Mouse (Mus musculus) kidney, embryonic 14.5 days (tissue): ENCODE measurements at regions not wholly inside any gene's neighbourhood (a gene's known extent, or its start where the extent isn't known, plus 50 kb on each side); places are given as distances from the start of the nearest gene placed in this dataset.

Source experiments
- ATAC-seq: fragments of 200-750 bp; cut with Nextera tagmentation; 2 replicates; pipeline ENCODE4 v1.8.0; 2017; ENCODE audit warnings: moderate number of reproducible peaks, mild to moderate bottlenecking, moderate TSS enrichment, moderate library complexity; ENCODE audit not compliant: low FRiP score, low TSS enrichment
- H3K27ac ChIP-seq: fragments of 300-500 bp; sonication (generic); 2 replicates; pipeline ENCODE4 v1.5.1; 2014; ENCODE audit warnings: low read depth, mild to moderate bottlenecking, low read length, moderate library complexity, mixed read lengths
- H3K27me3 ChIP-seq: fragments of 300-500 bp; sonication (generic); 2 replicates; pipeline ENCODE4 v1.6.1; 2014; ENCODE audit warnings: mild to moderate bottlenecking, low read length; ENCODE audit not compliant: control insufficient read depth, insufficient read depth
- H3K36me3 ChIP-seq: fragments of 300-500 bp; sonication (generic); 2 replicates; pipeline ENCODE4 v1.6.1; 2014; ENCODE audit warnings: low read length, mixed read lengths; ENCODE audit not compliant: control insufficient read depth, insufficient read depth
- H3K4me1 ChIP-seq: fragments of 300-500 bp; sonication (generic); 2 replicates; pipeline ENCODE4 v1.6.1; 2014; ENCODE audit warnings: low read length, mixed read lengths; ENCODE audit not compliant: control insufficient read depth, insufficient read depth
- H3K4me2 ChIP-seq: fragments of 300-500 bp; sonication (generic); replicated peaks from 2 replicates; pipeline ENCODE4 v1.6.1; 2014; ENCODE audit warnings: low read depth, mild to moderate bottlenecking, low read length
- H3K4me3 ChIP-seq: fragments of 300-500 bp; sonication (generic); 2 replicates; pipeline ENCODE4 v1.5.1; 2014; ENCODE audit warnings: mild to moderate bottlenecking, low read length
- H3K9ac ChIP-seq: fragments of 300-500 bp; sonication (generic); 2 replicates; pipeline ENCODE4 v1.6.1; 2014; ENCODE audit warnings: low read depth, mild to moderate bottlenecking, low read length, moderate library complexity
- H3K9me3 ChIP-seq: fragments of 300-500 bp; sonication (generic); 2 replicates; pipeline ENCODE4 v1.6.1; 2016; ENCODE audit warnings: low read length; ENCODE audit not compliant: control insufficient read depth
- WGBS: fragments of 180-500 bp; shearing (Covaris S2); extraction: QIAGEN DNeasy Blood & Tissue Kit; methylation state at CpG from one replicate; pipeline ENCODE4 v1.1.7; 2014; 5-methylcytosine and 5-hydroxymethylcytosine counted together

DNA sequence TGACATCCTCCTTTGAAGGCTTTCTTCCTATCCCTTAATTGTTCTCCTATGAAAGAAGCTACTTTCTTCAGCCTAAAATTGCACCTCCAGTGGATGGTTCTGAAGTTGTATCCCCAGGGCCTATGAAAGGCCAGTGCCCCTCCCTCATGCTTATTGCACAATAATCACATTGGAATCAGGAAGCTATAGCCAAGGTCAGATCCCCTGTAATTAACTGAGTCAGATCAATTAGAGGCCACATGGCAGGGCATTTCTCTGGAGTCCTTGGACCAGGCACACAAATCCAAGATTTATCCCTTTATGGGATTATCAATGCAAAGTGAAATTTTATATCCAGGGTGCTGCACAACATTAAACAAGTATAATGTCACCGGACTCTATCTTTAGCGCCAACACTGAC lies 98.8 kb upstream of the Plppr4 start:
- H3K4me1 ChIP-seq: no peaks in the 10 kb centered on the region
- H3K27ac ChIP-seq: no peak overlapping the region
- no peaks in the 10 kb centered on the region for H3K36me3 ChIP-seq
- 92% methylated on average over 2 of the region's 2 CpGs for WGBS
- no peaks in the 10 kb centered on the region for H3K9me3 ChIP-seq
- H3K4me2 ChIP-seq: no peak overlapping the region
- H3K9ac ChIP-seq: no peak overlapping the region
- no peaks in the 10 kb centered on the region for H3K27me3 ChIP-seq
- no peak for ATAC-seq
- H3K4me3 ChIP-seq: no peak overlapping the region

DNA sequence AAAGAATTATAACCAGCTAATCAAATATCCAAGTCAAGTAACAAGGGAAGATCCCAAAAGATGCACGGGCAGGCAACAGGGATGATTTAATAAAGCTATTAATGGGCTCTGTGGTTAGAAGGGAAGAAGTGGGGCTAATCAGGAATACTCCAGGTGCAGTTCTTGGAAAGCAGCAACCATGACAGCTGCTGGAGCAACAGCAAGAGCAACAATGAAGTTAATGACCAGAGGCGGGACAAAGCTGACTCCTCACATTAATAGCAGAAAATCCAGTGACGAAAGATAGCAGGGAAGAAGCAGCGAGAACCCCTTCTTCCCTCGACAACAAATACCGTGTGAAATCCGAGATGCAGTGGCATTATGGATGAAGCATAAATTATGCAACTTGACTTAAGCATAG lies 89.9 kb upstream of the Plppr4 start:
- Histone ChIP-seq H3K4me3 (no peak overlapping the region), H3K27ac (no peak overlapping the region), H3K9ac (no peak overlapping the region), H3K4me1 (no peaks in the 10 kb centered on the region), H3K36me3 (no peaks in the 10 kb centered on the region), H3K4me2 (no peak overlapping the region), H3K9me3 (no peaks in the 10 kb centered on the region), H3K27me3 (no peaks in the 10 kb centered on the region)
- 81% methylated on average over 7 of the region's 7 CpGs for WGBS
- ATAC-seq: no peak

DNA sequence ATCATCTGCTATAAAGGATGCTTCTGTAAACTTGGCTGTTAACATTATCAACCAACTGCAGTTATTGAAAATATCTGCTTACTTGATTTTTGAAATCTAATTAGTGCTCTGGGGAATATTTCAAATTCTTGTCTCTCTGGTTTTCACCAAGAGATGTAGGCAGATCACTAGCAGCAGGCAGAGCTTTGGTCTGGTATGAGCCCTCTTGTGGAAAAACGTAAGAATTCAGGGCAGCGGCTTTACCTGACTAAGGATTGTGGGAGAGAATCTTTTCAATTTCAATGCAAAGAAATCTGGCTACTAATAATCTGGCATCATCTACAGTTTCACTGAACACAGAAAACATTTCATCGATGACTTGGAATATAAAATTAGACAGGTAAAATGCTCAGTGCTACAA lies 81.2 kb upstream of the Plppr4 start:
- Histone ChIP-seq H3K4me1 (no peaks in the 10 kb centered on the region), H3K9ac (no peak overlapping the region), H3K4me3 (no peak overlapping the region), H3K9me3 (no peaks in the 10 kb centered on the region), H3K36me3 (no peaks in the 10 kb centered on the region), H3K4me2 (no peak overlapping the region), H3K27ac (no peak overlapping the region), H3K27me3 (no peaks in the 10 kb centered on the region)
- WGBS: 74% methylated on average over 3 of the region's 3 CpGs
- ATAC-seq: no peak

DNA sequence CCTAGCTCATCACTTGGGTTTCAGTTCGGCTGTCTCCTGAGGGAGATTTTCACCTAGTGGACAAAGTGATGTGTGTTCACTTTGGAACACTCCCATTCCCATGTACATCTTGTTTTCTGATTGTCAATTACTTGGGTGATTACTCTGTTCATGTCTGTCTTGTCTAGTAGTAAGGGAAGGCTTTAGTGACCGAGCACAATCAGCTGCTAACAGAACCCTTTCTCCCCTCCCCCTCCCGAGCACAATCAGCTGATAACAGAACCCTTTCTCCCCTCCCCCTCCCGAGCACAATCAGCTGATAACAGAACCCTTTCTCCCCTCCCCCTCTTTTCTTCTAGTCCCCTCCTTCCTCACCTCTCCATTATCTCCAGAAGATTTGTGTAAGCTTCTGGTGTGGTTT lies 79.6 kb upstream of the Plppr4 start:
- H3K9ac ChIP-seq: no peak overlapping the region
- H3K9me3 ChIP-seq: no peaks in the 10 kb centered on the region
- H3K27me3 ChIP-seq: no peaks in the 10 kb centered on the region
- WGBS: 57% methylated on average over 4 of the region's 4 CpGs
- H3K4me1 ChIP-seq: no peaks in the 10 kb centered on the region
- no peak overlapping the region for H3K4me3 ChIP-seq
- no peak overlapping the region for H3K27ac ChIP-seq
- no peak overlapping the region for H3K4me2 ChIP-seq
- no peaks in the 10 kb centered on the region for H3K36me3 ChIP-seq
- no peak for ATAC-seq

DNA sequence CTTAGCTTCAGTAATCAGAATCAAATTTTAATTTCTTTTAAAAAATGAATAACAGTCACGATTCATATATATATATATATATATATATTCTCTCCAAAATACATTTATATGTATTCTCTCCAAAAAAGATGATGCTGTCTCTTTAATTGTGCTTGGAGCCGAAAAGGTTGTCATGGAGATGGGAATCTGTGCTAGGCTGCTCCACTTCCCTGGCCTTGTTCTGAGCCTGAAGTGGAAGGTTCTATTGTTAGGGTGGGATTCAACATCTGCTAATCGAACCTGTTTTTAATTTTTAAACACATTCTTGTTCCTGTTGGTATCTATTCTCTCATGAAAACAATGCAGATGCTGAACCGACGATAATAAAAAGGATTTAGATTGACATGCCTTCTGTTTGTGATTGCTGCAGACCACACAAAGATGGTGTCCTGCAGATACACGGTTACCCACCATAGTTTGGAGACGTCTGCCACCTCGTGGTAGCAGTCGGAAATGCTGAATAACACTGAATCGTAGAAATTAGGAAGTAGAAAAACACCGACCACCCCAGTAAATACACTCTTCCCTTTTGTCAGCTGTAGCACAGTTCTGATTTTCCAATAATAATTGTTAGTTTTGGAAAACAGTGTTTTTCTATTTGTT lies 77.9 kb upstream of the Plppr4 start:
- Histone ChIP-seq H3K4me3 (no peak overlapping the region), H3K27me3 (no peaks in the 10 kb centered on the region), H3K9ac (no peak overlapping the region), H3K36me3 (no peaks in the 10 kb centered on the region), H3K9me3 (no peaks in the 10 kb centered on the region), H3K4me1 (no peaks in the 10 kb centered on the region), H3K27ac (no peak overlapping the region), H3K4me2 (no peak overlapping the region)
- ATAC-seq: peak; percentile 76; the same call in 1 of the 2 replicates
- WGBS: 17% methylated on average over 11 of the region's 11 CpGs

DNA sequence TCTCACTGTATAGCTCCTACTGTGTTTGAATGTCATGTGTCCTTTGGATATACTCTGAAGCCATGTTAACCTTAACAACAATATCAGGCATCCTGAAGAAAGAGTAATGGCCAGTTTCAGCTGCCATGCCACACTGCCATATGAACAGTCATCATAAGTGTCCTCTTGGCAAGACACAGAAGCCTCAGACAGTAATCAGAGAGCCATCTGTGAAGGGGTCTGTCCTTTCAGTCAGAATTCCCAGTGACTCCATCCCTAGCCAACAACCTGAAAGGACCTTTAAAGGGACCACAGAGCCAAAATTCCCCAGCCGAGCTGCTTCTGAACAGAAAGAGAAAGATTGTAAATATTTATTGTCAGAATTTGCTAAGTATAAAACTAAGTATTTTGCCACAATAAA lies 63.9 kb upstream of the Plppr4 start:
- no peaks in the 10 kb centered on the region for H3K4me1 ChIP-seq
- no peak for ATAC-seq
- H3K9ac ChIP-seq: no peak overlapping the region
- H3K27ac ChIP-seq: no peak overlapping the region
- no peaks in the 10 kb centered on the region for H3K9me3 ChIP-seq
- 64% methylated on average over 1 of the region's 1 CpGs for WGBS
- no peak overlapping the region for H3K4me3 ChIP-seq
- H3K36me3 ChIP-seq: no peaks in the 10 kb centered on the region
- H3K27me3 ChIP-seq: no peaks in the 10 kb centered on the region
- no peak overlapping the region for H3K4me2 ChIP-seq

DNA sequence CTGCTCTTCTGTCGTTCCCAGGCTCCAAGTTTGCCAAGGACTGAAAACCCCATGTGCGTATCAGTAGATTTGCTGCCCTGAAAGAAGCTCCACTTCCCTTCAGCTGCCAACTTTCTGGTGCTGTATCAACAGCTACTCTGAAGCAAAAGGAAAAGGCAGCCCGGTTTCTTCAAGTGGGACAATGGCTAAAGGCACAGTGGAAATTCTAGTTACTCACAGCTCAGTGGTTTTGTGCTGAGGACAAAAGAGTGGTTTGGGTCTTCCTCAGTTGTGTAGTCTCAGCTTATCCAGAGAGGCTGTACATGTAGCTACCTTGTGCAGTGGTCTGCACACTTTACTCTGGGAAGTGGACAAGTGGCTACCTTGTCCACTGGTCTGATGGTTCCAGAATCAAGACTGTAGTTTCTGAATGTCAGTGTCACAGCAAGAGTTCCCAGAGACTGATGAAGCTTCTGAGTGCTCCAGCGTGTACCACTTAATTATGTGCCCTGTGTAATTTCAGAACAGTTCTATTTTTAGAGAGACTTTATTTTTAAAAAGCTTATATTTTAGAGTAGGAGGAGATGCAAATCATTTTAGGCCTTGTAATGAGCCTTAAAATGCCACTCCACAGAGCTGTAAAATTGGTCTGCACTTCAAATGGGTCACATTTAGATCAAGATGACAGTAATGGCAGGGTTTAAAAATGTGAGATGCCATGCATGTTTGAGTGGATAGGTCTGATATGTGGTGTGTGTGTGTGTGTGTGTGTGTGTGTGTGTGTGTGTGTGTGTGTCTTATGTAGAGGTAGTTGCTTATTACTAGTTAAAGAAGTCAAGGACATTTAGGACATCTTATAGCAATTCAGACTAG lies 52.4 kb upstream of the Plppr4 start:
- WGBS: 84% methylated on average over 4 of the region's 4 CpGs
- no peak overlapping the region for H3K27ac ChIP-seq
- no peaks in the 10 kb centered on the region for H3K36me3 ChIP-seq
- H3K4me1 ChIP-seq: no peaks in the 10 kb centered on the region
- H3K4me3 ChIP-seq: no peak overlapping the region
- no peaks in the 10 kb centered on the region for H3K9me3 ChIP-seq
- no peak overlapping the region for H3K9ac ChIP-seq
- ATAC-seq: no peak
- no peak overlapping the region for H3K4me2 ChIP-seq
- no peaks in the 10 kb centered on the region for H3K27me3 ChIP-seq
